Mouse (Mus musculus): ENCODE data around the gene 9330182L06Rik. TPM values are rescaled to one million over a fixed set of nuclear protein-coding genes. Genes with fewer than 3 reads are reported as not detected.

Gene 9330182L06Rik
- total RNA-seq, 1 experiment = 1.2 TPM

DNA sequence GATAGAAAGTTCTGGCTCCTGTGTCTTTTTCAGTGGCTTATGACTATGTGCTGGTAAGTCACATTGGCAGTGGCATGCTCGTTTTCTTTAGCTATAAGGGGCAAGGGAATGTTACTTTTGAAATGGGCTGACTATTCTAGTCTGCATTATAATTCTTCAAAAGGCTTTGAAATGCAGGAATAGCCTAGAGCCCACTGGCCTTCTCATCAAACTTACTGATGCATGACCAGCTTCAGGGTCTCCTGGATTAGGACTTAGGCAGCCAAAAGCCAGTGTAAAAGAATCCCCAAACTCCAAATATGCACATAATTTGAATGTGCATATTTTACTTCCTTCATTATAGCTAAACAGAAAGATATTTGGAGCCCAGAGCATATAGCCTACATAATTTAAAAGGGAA is 86.7 kb downstream of the 9330182L06Rik start:
- Histone ChIP-seq H3K9me3 (ENCODE audit: control insufficient read depth, insufficient read depth, low read depth, low read length) (no peaks in the 10 kb centered on the region), H3K27ac (ENCODE audit: insufficient read depth, low read depth, low read length, poor library complexity, severe bottlenecking) (no peak overlapping the region), H3K36me3 (ENCODE audit: control insufficient read depth, insufficient read depth, low read length, poor library complexity, severe bottlenecking) (no peaks in the 10 kb centered on the region), H3K4me1 (ENCODE audit: control insufficient read depth in 2 of 2, insufficient read depth in 2 of 2, low read length in 2 of 2, poor library complexity in 1 of 2) (no peaks in the 10 kb centered on the region), H3K4me3 (ENCODE audit: insufficient read depth in 1 of 2, low read depth in 1 of 2, low read length in 2 of 2, poor library complexity in 1 of 2, severe bottlenecking in 1 of 2) (no peak overlapping the region), H3K9ac (ENCODE audit: insufficient read depth, low read depth, low read length, poor library complexity, severe bottlenecking) (no peak overlapping the region)
- TF ChIP-seq ZNF384 (IDR thresholded peaks at IDR 0.05; ENCODE audit: low read depth, low read length) = no peak
- TF ChIP-seq MAFK (IDR thresholded peaks at IDR 0.05; ENCODE audit: insufficient read depth, low read depth, low read length) = no peak
- no peak for TF ChIP-seq HCFC1 (IDR thresholded peaks at IDR 0.05; ENCODE audit: borderline replicate concordance, insufficient read depth, low read length)
- no peak for TF ChIP-seq CHD2 (IDR thresholded peaks at IDR 0.05; ENCODE audit: low read depth, low read length)
- TF ChIP-seq ZC3H11A (IDR thresholded peaks at IDR 0.05; ENCODE audit: borderline replicate concordance, low read depth, low read length) = no peak
- in situ Hi-C loops (cut with MboI; ENCODE audit: low sequenced_read_pairs in 2 of 2, unreplicated experiment in 2 of 2) = no loop called here
- DNase-seq (ENCODE audit: low read depth, low spot score) = no peak

DNA sequence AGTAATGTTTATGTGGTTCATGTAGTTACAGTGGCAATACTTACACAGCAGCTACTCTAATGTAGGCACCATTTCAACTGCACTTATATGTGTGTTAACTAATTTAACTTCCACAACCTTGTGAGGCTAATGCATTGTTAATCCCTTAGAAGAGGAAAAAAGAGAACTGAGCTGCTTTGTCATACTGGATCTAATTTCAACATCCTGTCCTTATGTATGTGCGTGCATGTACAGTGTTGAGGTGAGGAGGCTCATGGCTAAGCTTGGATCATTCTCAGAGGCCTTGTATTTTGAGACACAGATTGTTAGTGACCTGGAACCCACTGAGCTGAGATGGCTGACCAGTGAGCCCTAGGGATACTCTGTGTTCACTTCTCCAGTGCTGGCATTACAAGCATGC is 88.3 kb downstream of the 9330182L06Rik start:
- TF ChIP-seq HCFC1 (IDR thresholded peaks at IDR 0.05; ENCODE audit: borderline replicate concordance, insufficient read depth, low read length) = no peak
- no peak for TF ChIP-seq MAFK (IDR thresholded peaks at IDR 0.05; ENCODE audit: insufficient read depth, low read depth, low read length)
- TF ChIP-seq ZC3H11A (IDR thresholded peaks at IDR 0.05; ENCODE audit: borderline replicate concordance, low read depth, low read length) = no peak
- no peak for TF ChIP-seq ZNF384 (IDR thresholded peaks at IDR 0.05; ENCODE audit: low read depth, low read length)
- no peak overlapping the region for H3K4me3 ChIP-seq (ENCODE audit: insufficient read depth in 1 of 2, low read depth in 1 of 2, low read length in 2 of 2, poor library complexity in 1 of 2, severe bottlenecking in 1 of 2)
- H3K27ac ChIP-seq (ENCODE audit: insufficient read depth, low read depth, low read length, poor library complexity, severe bottlenecking) = no peak overlapping the region
- in situ Hi-C loops (cut with MboI; ENCODE audit: low sequenced_read_pairs in 2 of 2, unreplicated experiment in 2 of 2) = no loop called here
- no peak for DNase-seq (ENCODE audit: low read depth, low spot score)
- H3K4me1 ChIP-seq (ENCODE audit: control insufficient read depth in 2 of 2, insufficient read depth in 2 of 2, low read length in 2 of 2, poor library complexity in 1 of 2) = no peaks in the 10 kb centered on the region
- H3K9me3 ChIP-seq (ENCODE audit: control insufficient read depth, insufficient read depth, low read depth, low read length) = no peaks in the 10 kb centered on the region
- H3K9ac ChIP-seq (ENCODE audit: insufficient read depth, low read depth, low read length, poor library complexity, severe bottlenecking) = no peak overlapping the region
- no peaks in the 10 kb centered on the region for H3K36me3 ChIP-seq (ENCODE audit: control insufficient read depth, insufficient read depth, low read length, poor library complexity, severe bottlenecking)

DNA sequence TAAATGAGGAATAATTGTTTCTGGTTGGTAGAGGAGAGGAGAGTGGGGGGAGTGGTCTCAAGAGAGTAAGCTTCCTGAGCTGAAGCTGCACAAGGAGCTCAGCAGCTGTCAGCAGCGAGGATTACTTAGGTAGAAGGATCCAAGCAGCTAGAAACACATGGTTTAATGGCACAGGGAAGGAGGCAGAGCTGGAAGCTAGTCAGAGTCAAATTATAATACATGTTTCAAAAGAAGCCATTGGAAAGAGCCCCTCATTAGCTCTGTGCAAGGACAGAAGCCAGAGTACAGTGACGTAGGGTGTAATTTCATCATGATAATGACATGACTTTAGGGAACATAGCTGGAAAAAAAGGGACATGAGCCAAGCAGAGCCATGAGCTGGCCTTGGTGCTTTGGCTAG is 92.2 kb downstream of the 9330182L06Rik start:
- no peak for DNase-seq (ENCODE audit: low read depth, low spot score)
- no peak overlapping the region for H3K27ac ChIP-seq (ENCODE audit: insufficient read depth, low read depth, low read length, poor library complexity, severe bottlenecking)
- no peaks in the 10 kb centered on the region for H3K9me3 ChIP-seq (ENCODE audit: control insufficient read depth, insufficient read depth, low read depth, low read length)
- H3K4me3 ChIP-seq (ENCODE audit: insufficient read depth in 1 of 2, low read depth in 1 of 2, low read length in 2 of 2, poor library complexity in 1 of 2, severe bottlenecking in 1 of 2) = no peak overlapping the region
- H3K9ac ChIP-seq (ENCODE audit: insufficient read depth, low read depth, low read length, poor library complexity, severe bottlenecking) = no peak overlapping the region
- in situ Hi-C loops (cut with MboI; ENCODE audit: low sequenced_read_pairs in 2 of 2, unreplicated experiment in 2 of 2) = no loop called here
- no peak for TF ChIP-seq ZC3H11A (IDR thresholded peaks at IDR 0.05; ENCODE audit: borderline replicate concordance, low read depth, low read length)
- no peak for TF ChIP-seq MAFK (IDR thresholded peaks at IDR 0.05; ENCODE audit: insufficient read depth, low read depth, low read length)
- no peak for TF ChIP-seq HCFC1 (IDR thresholded peaks at IDR 0.05; ENCODE audit: borderline replicate concordance, insufficient read depth, low read length)
- no peak for TF ChIP-seq CHD2 (IDR thresholded peaks at IDR 0.05; ENCODE audit: low read depth, low read length)
- no peak for TF ChIP-seq ZNF384 (IDR thresholded peaks at IDR 0.05; ENCODE audit: low read depth, low read length)
- no peaks in the 10 kb centered on the region for H3K4me1 ChIP-seq (ENCODE audit: control insufficient read depth in 2 of 2, insufficient read depth in 2 of 2, low read length in 2 of 2, poor library complexity in 1 of 2)
- H3K36me3 ChIP-seq (ENCODE audit: control insufficient read depth, insufficient read depth, low read length, poor library complexity, severe bottlenecking) = no peaks in the 10 kb centered on the region

DNA sequence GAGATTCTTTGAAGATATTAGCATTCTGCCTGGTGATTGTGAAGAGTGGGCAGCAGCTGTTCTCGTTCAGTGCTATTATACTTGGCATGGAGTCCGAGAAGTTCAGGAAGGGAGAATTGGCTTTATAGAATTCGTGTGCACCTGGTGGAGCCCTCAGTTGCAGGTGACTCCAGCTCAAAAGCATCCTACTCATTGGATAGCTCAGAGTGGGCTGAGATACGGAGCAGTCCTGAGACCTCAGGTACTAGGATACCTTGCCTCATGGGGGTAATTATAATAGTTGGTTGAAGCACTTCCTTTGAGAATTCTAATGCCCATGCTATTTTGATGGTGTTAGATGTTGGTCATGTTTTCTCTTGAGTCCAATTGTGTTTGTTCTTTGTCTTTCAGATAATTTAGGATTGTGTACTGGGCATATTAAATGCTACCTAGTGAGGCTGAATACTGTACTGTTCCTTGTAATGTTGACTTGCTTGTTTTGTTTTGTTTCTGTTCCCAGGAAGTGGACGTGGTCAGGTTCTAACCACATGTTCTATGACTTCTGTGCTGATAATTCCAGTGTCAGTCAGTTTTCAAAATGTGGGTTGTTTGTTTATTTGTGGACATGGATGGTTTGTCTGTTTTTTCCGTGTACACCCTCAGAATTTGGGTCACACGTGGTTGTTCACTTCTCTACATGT is 96.2 kb downstream of the 9330182L06Rik start:
- Histone ChIP-seq H3K9ac (ENCODE audit: insufficient read depth, low read depth, low read length, poor library complexity, severe bottlenecking) (no peak overlapping the region), H3K36me3 (ENCODE audit: control insufficient read depth, insufficient read depth, low read length, poor library complexity, severe bottlenecking) (no peaks in the 10 kb centered on the region), H3K4me3 (ENCODE audit: insufficient read depth in 1 of 2, low read depth in 1 of 2, low read length in 2 of 2, poor library complexity in 1 of 2, severe bottlenecking in 1 of 2) (no peak overlapping the region), H3K27ac (ENCODE audit: insufficient read depth, low read depth, low read length, poor library complexity, severe bottlenecking) (no peak overlapping the region), H3K9me3 (ENCODE audit: control insufficient read depth, insufficient read depth, low read depth, low read length) (no peaks in the 10 kb centered on the region), H3K4me1 (ENCODE audit: control insufficient read depth in 2 of 2, insufficient read depth in 2 of 2, low read length in 2 of 2, poor library complexity in 1 of 2) (no peaks in the 10 kb centered on the region)
- in situ Hi-C loops (cut with MboI; ENCODE audit: low sequenced_read_pairs in 2 of 2, unreplicated experiment in 2 of 2) = no loop called here
- no peak for TF ChIP-seq CHD2 (IDR thresholded peaks at IDR 0.05; ENCODE audit: low read depth, low read length)
- no peak for TF ChIP-seq ZNF384 (IDR thresholded peaks at IDR 0.05; ENCODE audit: low read depth, low read length)
- TF ChIP-seq MAFK (IDR thresholded peaks at IDR 0.05; ENCODE audit: insufficient read depth, low read depth, low read length) = no peak
- TF ChIP-seq HCFC1 (IDR thresholded peaks at IDR 0.05; ENCODE audit: borderline replicate concordance, insufficient read depth, low read length) = no peak
- TF ChIP-seq ZC3H11A (IDR thresholded peaks at IDR 0.05; ENCODE audit: borderline replicate concordance, low read depth, low read length) = no peak
- DNase-seq (ENCODE audit: low read depth, low spot score) = no peak
